Mouse (Mus musculus) embryo, embryonic 10.5 days (tissue): ENCODE results near the gene Abca9.

Source experiments
- DNase-seq: peaks from one replicate; pipeline ENCODE4 v3.0.0-alpha.2; 2015; ENCODE audit warnings: low spot score

The Abca9 gene

DNA sequence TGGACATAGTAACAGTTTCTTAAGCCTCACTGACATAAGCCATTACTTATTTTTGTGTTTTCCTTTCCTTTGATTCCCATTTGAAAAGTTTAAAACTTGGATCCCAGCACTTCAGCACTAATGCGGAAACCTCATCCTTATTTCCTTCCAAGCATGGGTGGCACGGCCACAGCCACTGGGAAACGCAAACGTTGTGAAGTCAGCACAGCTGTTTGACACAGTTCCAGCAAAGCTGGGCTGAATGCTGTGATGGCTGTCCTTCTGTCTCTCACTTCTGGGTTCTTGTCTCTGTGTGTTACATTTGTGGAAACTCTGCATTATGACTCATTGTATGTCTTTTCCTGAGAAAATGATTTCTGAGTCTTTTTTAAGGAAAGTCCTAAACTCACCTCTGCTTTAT is 107.0 kb downstream of the Abca9 start:
- no peak for DNase-seq

DNA sequence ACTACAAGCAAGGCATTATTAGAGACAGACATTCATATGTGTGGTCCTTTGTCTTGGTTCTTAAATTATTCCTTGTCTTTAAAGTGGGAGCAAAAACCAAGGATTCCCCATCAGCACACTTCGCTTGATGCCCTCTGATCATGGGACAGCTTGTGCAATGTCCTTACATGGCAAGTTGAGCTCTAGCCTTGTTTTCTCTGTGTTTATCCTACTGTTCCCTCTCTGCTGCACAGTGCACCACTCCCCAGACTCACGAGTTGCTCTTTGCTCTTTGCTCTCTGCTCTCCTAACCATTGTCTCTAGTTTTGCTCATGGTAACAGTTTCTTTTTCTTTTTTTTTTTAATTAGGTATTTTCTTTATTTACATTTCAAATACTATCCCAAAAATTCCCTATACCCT is 107.9 kb downstream of the Abca9 start:
- no peak for DNase-seq

DNA sequence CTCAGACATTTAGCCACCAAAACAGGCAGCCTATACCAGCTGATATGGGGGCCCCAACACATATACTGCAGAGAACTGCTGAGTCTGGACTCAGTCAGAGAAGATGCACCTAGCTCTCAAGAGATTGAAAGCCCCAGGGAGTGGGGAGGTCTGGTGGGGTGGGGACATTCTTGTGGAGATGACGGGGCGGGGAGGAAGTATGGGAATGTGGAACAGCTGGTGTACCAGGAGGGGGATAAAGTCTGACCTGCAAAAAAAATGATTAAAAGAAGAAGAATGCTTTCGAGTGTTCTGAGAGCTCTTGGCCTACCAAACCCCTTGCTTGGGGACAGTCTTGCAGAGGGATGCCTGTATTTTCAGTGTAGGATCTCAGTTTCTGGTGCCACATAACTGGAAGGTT is 114.3 kb downstream of the Abca9 start:
- DNase-seq: no peak
